Mouse (Mus musculus): ENCODE results near the gene Llgl2.

DNA sequence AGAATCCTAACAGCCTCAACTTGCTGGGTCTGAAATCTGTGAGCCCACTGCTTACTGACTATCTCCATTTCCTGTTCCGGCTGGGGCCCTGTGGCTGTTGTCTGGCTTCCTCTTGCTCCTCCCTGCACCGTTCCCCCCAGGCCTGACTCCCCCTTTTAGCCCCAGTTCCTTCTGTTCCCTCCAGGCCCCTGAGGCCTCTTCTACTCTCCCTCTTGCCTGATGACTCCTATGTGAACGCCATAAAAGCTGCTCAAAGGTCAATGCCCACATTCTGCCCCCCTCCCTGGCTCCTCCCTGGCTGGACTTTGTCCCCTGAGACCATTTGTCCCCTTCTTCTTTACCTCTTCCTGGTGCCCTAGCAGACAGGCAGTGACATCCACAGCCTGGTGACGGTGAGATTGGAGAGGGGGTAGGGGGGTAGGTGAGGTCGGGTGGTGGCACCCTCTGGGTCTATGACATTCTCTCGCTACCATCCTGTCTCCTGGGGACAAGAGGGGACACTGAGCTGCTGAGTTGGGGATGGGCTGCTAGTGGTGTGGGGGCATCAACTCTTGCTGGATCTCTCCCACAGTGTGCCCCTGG, 53.4 kb downstream of the Llgl2 start:
- TF ChIP-seq CTCF (IDR thresholded peaks at IDR 0.05; ENCODE audit: borderline replicate concordance, insufficient read depth, low read depth, low read length): no peak
- TF ChIP-seq POLR2A (IDR thresholded peaks at IDR 0.05; ENCODE audit: borderline replicate concordance, insufficient read depth, low read length): no peak
